Mouse (Mus musculus) brown adipose tissue, adult 24 weeks (tissue): ENCODE measurements around the gene Ddx23. TPM values are rescaled to one million over a fixed set of nuclear protein-coding genes. Genes with fewer than 3 reads are reported as not detected.

ENCODE experiments used
- H3K27ac ChIP-seq: fragments of 200-500 bp; replicated peaks from 2 replicates; pipeline ENCODE4 v1.5.1; 2012; ENCODE audit warnings: low read depth, mild to moderate bottlenecking, low read length
- H3K4me1 ChIP-seq: fragments of 200-500 bp; 2 replicates; pipeline ENCODE4 v1.6.1; 2012; ENCODE audit warnings: low read length, mixed read lengths; ENCODE audit not compliant: control insufficient read depth, insufficient read depth, insufficient read length
- H3K4me3 ChIP-seq: fragments of 200-500 bp; 2 replicates; pipeline ENCODE4 v1.5.1; 2012; ENCODE audit warnings: low read depth, mild to moderate bottlenecking, low read length, moderate library complexity; ENCODE audit not compliant: insufficient read depth
- polyA plus RNA-seq: library from polyadenylated mRNA; stranded (reverse); fragments of >200 nt; gene quantifications from 2 replicates; pipeline ENCODE4 v1.2.4, GENCODE M21; 2012; ENCODE audit not compliant: missing spikeins, insufficient read depth, insufficient read length

Ddx23 gene
- polyA plus RNA-seq, 1 experiment, result 50.7 TPM

GRCm38 (mm10) chr15:98629464-98629863 lies 33.2 kb downstream of the Ddx23 start:
- Histone ChIP-seq H3K4me1 (no peaks in the 10 kb centered on the region), H3K27ac (no peak overlapping the region), H3K4me3 (no peak overlapping the region)

DNA sequence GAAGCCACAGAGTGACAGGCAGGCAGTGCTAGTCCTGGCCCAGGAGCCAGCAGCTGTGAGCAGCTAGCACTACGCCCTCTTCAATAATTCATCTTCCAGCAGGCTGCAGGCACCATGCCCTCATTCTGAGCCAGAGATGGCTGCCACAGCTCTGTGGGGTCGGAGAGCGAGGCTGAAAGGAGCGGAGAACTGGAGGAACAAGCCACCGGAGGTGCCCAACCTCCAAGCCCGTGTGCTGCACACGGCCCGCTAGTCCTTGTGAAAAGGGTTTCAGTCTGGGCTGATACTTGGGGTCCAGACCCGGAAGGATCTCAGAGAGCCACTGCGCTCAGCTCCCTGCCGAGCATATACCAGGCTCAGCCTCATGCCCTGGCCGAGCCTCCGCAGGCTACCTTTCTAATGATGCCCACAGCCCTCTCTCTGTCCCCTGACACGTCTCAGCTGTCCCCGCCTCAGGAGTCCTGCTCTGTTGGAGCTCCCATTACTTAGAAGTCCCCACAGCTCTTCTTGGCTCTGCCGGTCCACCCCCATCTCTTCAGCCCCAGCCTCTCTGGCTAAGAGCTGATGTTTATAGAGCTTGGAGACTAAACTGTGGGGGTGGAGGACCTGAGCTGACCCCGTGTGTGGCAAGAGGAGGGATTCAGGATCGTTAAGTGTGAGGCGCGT lies 34.0 kb downstream of the Ddx23 start:
- H3K27ac ChIP-seq, result no peak overlapping the region
- no peaks in the 10 kb centered on the region for H3K4me1 ChIP-seq
- no peak overlapping the region for H3K4me3 ChIP-seq

- Histone ChIP-seq H3K27ac (no peak overlapping the region), H3K4me1 (no peaks in the 10 kb centered on the region), H3K4me3 (no peak overlapping the region)
Observed at GRCm38 (mm10) chr15:98626487-98627212, 36.0 kb downstream of the Ddx23 start.

GRCm38 (mm10) chr15:98626078-98626477 lies 36.6 kb downstream of the Ddx23 start:
- H3K4me1 ChIP-seq, result no peaks in the 10 kb centered on the region
- H3K27ac ChIP-seq, result no peak overlapping the region
- no peak overlapping the region for H3K4me3 ChIP-seq

GRCm38 (mm10) chr15:98623361-98623821 lies 39.3 kb downstream of the Ddx23 start:
- H3K4me3 ChIP-seq, result no peak overlapping the region
- no peaks in the 10 kb centered on the region for H3K4me1 ChIP-seq
- H3K27ac ChIP-seq, result no peak overlapping the region

DNA sequence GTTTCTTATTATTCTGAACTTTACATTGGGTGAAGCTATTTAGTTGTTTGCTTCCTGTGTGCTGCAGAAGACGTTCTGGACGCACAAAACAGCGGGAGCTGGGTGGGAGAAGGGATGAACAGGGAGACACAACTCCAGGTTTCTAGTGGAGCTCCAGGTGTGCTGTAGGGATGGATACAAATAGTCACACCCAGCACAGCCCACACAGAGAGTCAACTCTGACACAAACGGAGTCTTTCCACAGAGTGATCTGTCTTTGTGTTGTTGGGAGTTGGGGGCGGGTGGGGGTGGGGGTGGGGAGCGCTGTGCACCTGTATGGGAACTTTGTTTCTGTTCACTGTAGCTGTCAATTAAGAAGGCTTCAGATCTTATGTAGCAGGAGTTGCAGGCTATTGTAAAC lies 40.0 kb downstream of the Ddx23 start:
- Histone ChIP-seq H3K27ac (no peak overlapping the region), H3K4me3 (no peak overlapping the region), H3K4me1 (no peaks in the 10 kb centered on the region)

DNA sequence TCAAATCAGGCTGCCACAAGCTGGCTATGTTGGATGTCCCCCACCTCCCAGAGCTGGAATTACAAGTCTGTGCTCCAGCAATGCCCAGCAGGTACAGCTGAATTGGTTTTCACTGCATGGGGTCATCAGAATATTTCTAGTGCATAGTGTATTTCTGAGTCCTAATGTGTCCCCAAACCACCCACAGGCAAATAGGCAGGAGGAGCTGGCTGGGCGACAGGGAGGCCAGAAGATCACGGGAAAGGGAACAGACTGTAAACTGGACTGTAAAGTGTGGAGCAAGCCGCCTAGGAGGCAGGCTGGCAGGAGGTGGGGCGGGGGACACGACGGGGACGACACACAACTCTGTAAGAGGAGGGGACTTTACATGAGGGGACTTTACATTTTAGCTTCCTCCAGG lies 40.5 kb downstream of the Ddx23 start:
- Histone ChIP-seq H3K4me3 (no peak overlapping the region), H3K4me1 (no peaks in the 10 kb centered on the region), H3K27ac (no peak overlapping the region)

GRCm38 (mm10) chr15:98617176-98617537 lies 45.5 kb downstream of the Ddx23 start:
- H3K27ac ChIP-seq, result no peak overlapping the region
- no peak overlapping the region for H3K4me3 ChIP-seq
- H3K4me1 ChIP-seq, result no peaks in the 10 kb centered on the region

DNA sequence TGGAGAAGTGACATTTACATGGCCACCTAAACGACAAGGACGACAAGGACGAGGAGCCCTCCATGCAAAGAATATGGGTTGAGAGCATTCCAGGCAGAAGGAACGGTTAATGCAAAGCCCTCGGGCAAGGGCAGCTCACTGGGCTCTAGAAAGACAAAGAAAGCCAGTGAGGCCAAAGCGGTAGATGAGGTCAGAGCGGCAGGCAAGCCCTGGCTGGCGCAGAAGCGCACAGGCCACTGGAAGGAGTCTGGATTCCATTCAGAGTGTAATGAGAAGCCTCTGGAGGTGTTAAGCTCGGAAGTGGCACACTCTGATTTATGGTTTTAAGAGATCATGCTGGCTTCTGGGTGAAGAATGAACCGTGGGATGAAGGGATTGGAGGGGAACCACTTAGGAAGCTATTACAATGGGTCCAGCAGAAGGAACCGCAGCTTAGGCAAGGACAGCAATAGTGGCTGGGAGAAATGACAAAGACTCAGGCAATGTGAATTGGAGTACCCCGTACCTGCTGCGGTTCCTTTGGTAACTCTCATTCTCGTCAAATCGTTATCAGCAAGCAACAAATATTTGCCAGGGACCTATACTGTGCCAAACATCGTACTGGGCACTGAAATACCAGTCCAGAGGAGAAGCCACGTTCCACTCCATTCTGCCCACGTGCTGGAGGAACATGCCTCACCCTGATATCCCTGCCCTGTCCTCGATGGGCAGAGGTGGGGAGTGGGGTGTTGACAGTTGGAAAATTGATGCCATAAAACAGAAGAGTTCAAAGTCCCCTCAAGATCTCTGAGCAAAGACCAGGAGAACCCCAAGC lies 46.1 kb downstream of the Ddx23 start:
- Histone ChIP-seq H3K4me3 (no peak overlapping the region), H3K4me1 (no peaks in the 10 kb centered on the region), H3K27ac (no peak overlapping the region)

DNA sequence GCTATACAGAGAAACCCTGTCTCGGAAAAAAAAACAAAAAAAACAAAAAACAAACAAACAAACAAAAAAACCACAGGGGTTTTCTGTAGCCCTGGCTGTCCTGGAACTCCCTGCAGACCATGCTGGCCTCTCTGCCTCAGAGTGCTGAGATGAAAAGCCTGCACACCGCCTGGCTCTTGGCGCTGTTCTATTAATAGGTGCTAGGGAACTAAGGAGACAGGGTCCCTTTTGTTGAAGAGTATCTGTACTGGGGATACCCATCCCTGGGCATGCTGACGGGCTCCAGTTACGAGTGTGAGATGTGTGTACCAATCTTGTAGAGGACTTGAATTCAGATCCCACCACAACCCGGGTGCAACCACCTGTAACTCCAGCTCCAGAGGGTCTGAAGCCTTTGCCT lies 46.9 kb downstream of the Ddx23 start:
- H3K4me1 ChIP-seq, result no peaks in the 10 kb centered on the region
- H3K4me3 ChIP-seq, result no peak overlapping the region
- no peak overlapping the region for H3K27ac ChIP-seq

DNA sequence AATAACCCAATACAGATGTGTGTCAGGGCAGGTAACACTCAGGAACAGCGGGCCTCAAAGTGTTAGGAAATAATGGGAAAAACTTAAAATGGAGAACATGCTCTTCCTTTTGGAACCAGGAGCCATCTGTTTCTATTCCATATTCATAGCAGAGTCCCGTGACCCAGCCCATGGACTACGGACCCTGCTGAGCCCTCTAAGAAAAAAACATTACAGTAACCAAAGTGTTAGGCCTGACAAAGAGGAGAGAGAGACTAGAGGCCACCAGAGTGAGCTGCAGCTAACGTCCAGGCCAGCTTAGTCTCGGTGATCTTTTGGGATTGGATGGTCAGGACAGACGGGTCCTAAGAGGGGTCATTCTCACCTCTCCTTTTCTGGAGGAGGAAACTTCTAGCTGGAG lies 47.7 kb downstream of the Ddx23 start:
- Histone ChIP-seq H3K4me3 (no peak overlapping the region), H3K27ac (no peak overlapping the region), H3K4me1 (no peaks in the 10 kb centered on the region)

DNA sequence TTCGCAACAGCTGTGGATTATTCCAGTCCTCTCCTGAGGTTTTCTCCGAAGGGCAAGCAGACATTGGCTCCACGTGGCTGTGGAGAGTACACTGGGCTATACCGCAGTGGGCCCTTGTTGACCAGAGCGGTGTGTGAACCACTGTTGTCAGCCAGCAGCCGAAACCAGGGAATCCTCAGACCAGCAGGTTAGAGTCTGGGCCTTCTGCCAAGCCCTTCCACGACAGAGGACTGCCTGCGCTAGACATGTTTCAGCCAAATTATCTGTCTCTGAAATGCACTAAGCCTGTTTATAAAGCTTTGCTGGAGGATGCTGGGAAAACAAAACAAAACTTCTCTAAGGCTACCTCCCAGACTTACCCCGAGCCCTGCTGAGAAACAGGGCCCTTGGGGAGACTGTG lies 48.1 kb downstream of the Ddx23 start:
- H3K27ac ChIP-seq, result no peak overlapping the region
- no peaks in the 10 kb centered on the region for H3K4me1 ChIP-seq
- H3K4me3 ChIP-seq, result no peak overlapping the region

DNA sequence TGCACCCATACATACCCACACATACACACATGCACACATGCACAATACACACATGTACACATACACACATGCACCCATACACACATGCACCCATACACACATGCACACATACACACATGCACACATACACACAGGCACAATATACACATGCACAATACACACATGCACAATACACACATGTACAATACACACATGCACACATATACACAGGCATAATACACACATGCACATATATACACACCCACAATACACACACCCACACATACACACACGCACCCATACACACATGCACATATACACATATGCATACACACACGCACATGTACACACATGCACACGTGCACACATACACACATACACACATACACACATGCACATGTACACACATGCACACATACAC lies 50.5 kb downstream of the Ddx23 start:
- Histone ChIP-seq H3K4me1 (no peaks in the 10 kb centered on the region), H3K4me3 (no peak overlapping the region), H3K27ac (no peak overlapping the region)

DNA sequence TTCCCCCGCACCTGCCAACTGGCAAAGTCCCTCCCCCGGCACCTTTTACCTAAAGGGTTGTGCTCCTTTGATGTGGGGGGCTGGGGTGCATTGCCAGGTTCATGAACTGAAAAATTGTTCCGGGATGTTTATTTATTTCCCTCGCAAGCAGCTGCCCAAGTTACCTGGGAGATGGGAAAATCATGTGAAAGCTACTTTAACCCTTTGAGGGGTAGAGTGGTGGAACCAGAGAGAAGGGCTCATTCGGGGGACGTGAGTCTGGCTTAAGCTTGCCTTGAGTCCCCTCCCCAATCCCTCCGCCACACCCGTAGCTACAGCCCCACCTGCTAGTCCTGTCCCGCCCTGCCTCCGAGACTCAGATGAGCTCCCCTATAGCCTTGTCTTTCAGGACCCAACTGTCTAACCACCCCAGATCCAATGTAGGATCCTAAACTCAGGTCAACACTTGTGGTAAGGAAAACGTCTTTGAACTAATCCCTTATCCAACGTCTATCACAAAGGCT lies 52.5 kb downstream of the Ddx23 start:
- H3K4me3 ChIP-seq, result peak overlapping the region; percentile 95
- H3K4me1 ChIP-seq, result 0 out of 2 replicates have a peak, but pooled peaks cover 8% of the 10 kb centered on the region
- no peak overlapping the region for H3K27ac ChIP-seq
